Mouse (Mus musculus) MEL (cell line): ENCODE results near the gene Zfp536. TPM values are rescaled to one million over a fixed set of nuclear protein-coding genes. Genes with fewer than 3 reads are reported as not detected.

Experiments used
- DNase-seq: peaks from one replicate; pipeline ENCODE4 v3.0.0; 2011; ENCODE audit warnings: low read depth, low spot score
- H3K27ac ChIP-seq: 2 replicates; pipeline ENCODE4 v1.5.1; 2012; ENCODE audit warnings: low read depth, mild to moderate bottlenecking, control low read depth, low read length, moderate library complexity; ENCODE audit not compliant: control insufficient read depth
- H3K27me3 ChIP-seq, 2 experiments: fragments of 150-350 bp in 1 of 2; sonication (generic) in 1 of 2; 2 replicates each; pipeline ENCODE4 v1.6.1; 2012; ENCODE audit warnings: low read length in 2 of 2, mild to moderate bottlenecking in 2 of 2, improper control_type of control experiment in 1 of 2, moderate library complexity in 1 of 2; ENCODE audit not compliant: insufficient read depth in 2 of 2, control insufficient read depth in 1 of 2
- H3K36me3 ChIP-seq, 2 experiments: 2 replicates each; pipeline ENCODE4 v1.6.1; 2012 to 2014; ENCODE audit warnings: low read length in 2 of 2, improper control_type of control experiment in 1 of 2, inconsistent platforms in 1 of 2, mild to moderate bottlenecking in 1 of 2; ENCODE audit not compliant: insufficient read depth in 2 of 2, control insufficient read depth in 1 of 2
- H3K4me1 ChIP-seq, 2 experiments: fragments of 150-350 bp in 1 of 2; sonication (generic) in 1 of 2; 2 replicates each; pipeline ENCODE4 v1.6.1; 2012; ENCODE audit warnings: low read length in 2 of 2, improper control_type of control experiment in 1 of 2, mild to moderate bottlenecking in 1 of 2; ENCODE audit not compliant: insufficient read depth in 2 of 2, control insufficient read depth in 1 of 2
- H3K4me3 ChIP-seq, 2 experiments: fragments of 150-350 bp in 1 of 2; sonication (generic) in 1 of 2; 2 replicates each; pipeline ENCODE4 v1.5.1; 2012; ENCODE audit warnings: low read depth in 2 of 2, low read length in 2 of 2, mild to moderate bottlenecking in 2 of 2, moderate library complexity in 2 of 2, control low read depth in 1 of 2, improper control_type of control experiment in 1 of 2; ENCODE audit not compliant: control insufficient read depth in 1 of 2, insufficient read depth in 1 of 2
- H3K79me2 ChIP-seq: 2 replicates; pipeline ENCODE4 v1.6.1; 2012; ENCODE audit warnings: mild to moderate bottlenecking, low read length, moderate library complexity; ENCODE audit not compliant: control insufficient read depth, poor library complexity, insufficient read depth
- H3K9ac ChIP-seq: 2 replicates; pipeline ENCODE4 v1.6.1; 2012; ENCODE audit warnings: low read depth, mild to moderate bottlenecking, control low read depth, low read length, moderate library complexity; ENCODE audit not compliant: control insufficient read depth, poor library complexity, severe bottlenecking
- H3K9me3 ChIP-seq: fragments of 150-350 bp; sonication (generic); replicated peaks from 2 replicates; pipeline ENCODE4 v1.6.1; 2012; ENCODE audit warnings: mild to moderate bottlenecking, low read length, improper control_type of control experiment, moderate library complexity; ENCODE audit not compliant: insufficient read depth
- BHLHE40 ChIP-seq: IDR thresholded peaks from 2 replicates; pipeline ENCODE4 v1.6.1; 2012; ENCODE audit warnings: low read depth, mild to moderate bottlenecking, inconsistent platforms, low read length, improper control_type of control experiment, borderline replicate concordance
- CHD1 ChIP-seq: IDR thresholded peaks from 2 replicates; pipeline ENCODE4 v1.6.1; 2012; ENCODE audit warnings: low read depth, mild to moderate bottlenecking, inconsistent platforms, low read length, improper control_type of control experiment
- E2F4 ChIP-seq: IDR thresholded peaks from 2 replicates; pipeline ENCODE4 v1.6.1; 2011; ENCODE audit warnings: low read depth, low read length, improper control_type of control experiment, borderline replicate concordance
- EP300 ChIP-seq, 2 experiments: IDR thresholded peaks; 2 replicates each; pipeline ENCODE4 v1.6.1; 2011; ENCODE audit warnings: improper control_type of control experiment in 2 of 2, low read length in 2 of 2, low read depth in 1 of 2, mild to moderate bottlenecking in 1 of 2
- ETS1 ChIP-seq: IDR thresholded peaks from 2 replicates; pipeline ENCODE4 v1.6.1; 2012; ENCODE audit warnings: low read depth, mild to moderate bottlenecking, inconsistent platforms, low read length, improper control_type of control experiment, moderate library complexity
- GATA1 ChIP-seq: IDR thresholded peaks from 2 replicates; pipeline ENCODE4 v1.6.1; 2011; ENCODE audit warnings: low read depth, low read length, improper control_type of control experiment
- JUND ChIP-seq: IDR thresholded peaks from 2 replicates; pipeline ENCODE4 v1.6.1; 2011; ENCODE audit warnings: low read depth, mild to moderate bottlenecking, improper control_type of control experiment, low read length
- KAT2A ChIP-seq: conservative IDR thresholded peaks from 2 replicates; pipeline ENCODE4 v1.6.1; 2012; ENCODE audit warnings: low read depth, low read length, improper control_type of control experiment, inconsistent platforms
- MAFK ChIP-seq: IDR thresholded peaks from 2 replicates; pipeline ENCODE4 v1.6.1; 2011; ENCODE audit warnings: low read depth, mild to moderate bottlenecking, low read length, improper control_type of control experiment, borderline replicate concordance
- MAZ ChIP-seq: IDR thresholded peaks from 2 replicates; pipeline ENCODE4 v1.6.1; 2012; ENCODE audit warnings: low read depth, mild to moderate bottlenecking, inconsistent platforms, low read length, improper control_type of control experiment
- MEF2A ChIP-seq: IDR thresholded peaks from 2 replicates; pipeline ENCODE4 v1.6.1; 2014; ENCODE audit warnings: low read depth, mild to moderate bottlenecking, inconsistent platforms, low read length, improper control_type of control experiment; ENCODE audit not compliant: poor library complexity, insufficient replicate concordance, severe bottlenecking; ENCODE audit errors: extremely low read depth
- MXI1 ChIP-seq: IDR thresholded peaks from 2 replicates; pipeline ENCODE4 v1.6.1; 2011; ENCODE audit warnings: mild to moderate bottlenecking, low read depth, low read length, improper control_type of control experiment
- MYB ChIP-seq: IDR thresholded peaks from 2 replicates; pipeline ENCODE4 v1.6.1; 2011; ENCODE audit warnings: mild to moderate bottlenecking, low read depth, low read length, improper control_type of control experiment
- POLR2AphosphoS5 ChIP-seq: IDR thresholded peaks from 2 replicates; pipeline ENCODE4 v1.6.1; 2012; ENCODE audit warnings: low read depth, borderline replicate concordance, mild to moderate bottlenecking, inconsistent platforms, low read length, moderate library complexity, mixed read lengths
- RAD21 ChIP-seq: IDR thresholded peaks from 2 replicates; pipeline ENCODE4 v1.6.1; 2011; ENCODE audit warnings: mild to moderate bottlenecking, low read depth, low read length, improper control_type of control experiment
- TBP ChIP-seq: IDR thresholded peaks from 2 replicates; pipeline ENCODE4 v1.8.0; 2011; ENCODE audit warnings: low read depth, low read length, improper control_type of control experiment
- UBTF ChIP-seq: IDR thresholded peaks from 2 replicates; pipeline ENCODE4 v1.6.1; 2012; ENCODE audit warnings: low read depth, mild to moderate bottlenecking, inconsistent platforms, low read length, improper control_type of control experiment, moderate library complexity, borderline replicate concordance; ENCODE audit not compliant: insufficient read depth
- USF1 ChIP-seq: IDR thresholded peaks from 2 replicates; pipeline ENCODE4 v1.6.1; 2014; ENCODE audit warnings: low read depth, mild to moderate bottlenecking, inconsistent platforms, low read length, improper control_type of control experiment, moderate library complexity
- USF2 ChIP-seq, 2 experiments: IDR thresholded peaks; 2 replicates each; pipeline ENCODE4 v1.6.1; 2011 to 2012; ENCODE audit warnings: improper control_type of control experiment in 2 of 2, low read length in 2 of 2, borderline replicate concordance in 1 of 2, inconsistent platforms in 1 of 2, low read depth in 1 of 2, mild to moderate bottlenecking in 1 of 2; ENCODE audit not compliant: insufficient read depth in 1 of 2
- ZMIZ1 ChIP-seq: IDR thresholded peaks from 2 replicates; pipeline ENCODE4 v1.6.1; 2012; ENCODE audit warnings: low read depth, mild to moderate bottlenecking, inconsistent platforms, low read length, improper control_type of control experiment, moderate library complexity
- ZNF384 ChIP-seq: IDR thresholded peaks from 2 replicates; pipeline ENCODE4 v1.6.1; 2012; ENCODE audit warnings: low read depth, mild to moderate bottlenecking, inconsistent platforms, low read length, improper control_type of control experiment
- polyA plus RNA-seq, 2 experiments: library from polyadenylated mRNA; stranded (reverse) in 1 of 2; unstranded in 1 of 2; fragments of >175 nt in 1 of 2; fragments of >200 nt in 1 of 2; gene quantifications; 2 replicates each; pipeline versions ENCODE4 v1.2.1 to v1.2.4; 2012; ENCODE audit warnings: low replicate concordance in 2 of 2, low read depth in 1 of 2; ENCODE audit not compliant: insufficient read length in 2 of 2, insufficient read depth in 1 of 2, missing spikeins in 1 of 2
- total RNA-seq: library from RNA; depleted of rRNA; stranded (reverse); fragments of 300-350 nt; gene quantifications from 2 replicates; pipeline ENCODE4 v1.2.3, GENCODE M21; 2012

The Zfp536 gene
- total and polyA plus RNA-seq, 3 experiments = not detected

DNA sequence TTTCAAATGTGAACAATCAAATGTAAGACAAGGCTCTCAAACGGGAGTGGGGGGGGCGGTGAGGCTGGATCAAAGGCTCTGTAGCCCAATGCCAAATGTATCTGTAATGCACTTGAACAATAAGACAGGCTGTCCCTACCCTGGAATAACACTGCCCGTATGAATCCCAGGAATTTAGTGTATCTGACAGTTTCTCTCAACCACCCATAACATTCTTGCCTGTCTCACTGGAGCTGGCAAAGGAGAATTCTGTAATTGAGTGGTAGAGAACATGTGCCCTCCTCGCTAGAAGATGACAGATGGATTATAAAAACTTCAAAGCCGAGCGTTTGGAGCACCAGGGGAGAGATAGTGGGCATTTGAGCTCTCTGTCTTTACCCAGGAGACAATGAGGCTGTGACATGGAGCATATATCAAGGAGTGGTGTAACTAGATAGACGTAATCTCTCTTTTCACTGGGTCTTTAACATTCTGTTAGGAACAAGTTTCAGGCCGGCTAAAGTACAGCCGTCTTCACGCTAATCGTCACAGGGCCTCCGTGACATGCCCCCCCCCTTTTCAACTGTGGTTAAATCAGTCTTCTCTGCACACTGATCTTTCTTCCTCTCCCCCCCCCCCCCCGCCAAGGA lies 27.2 kb downstream of the Zfp536 start:
- Histone ChIP-seq H3K9ac (no peak overlapping the region), H3K27me3 (no peaks in the 10 kb centered on the region), H3K9me3 (no peaks in the 10 kb centered on the region), H3K4me1 (no peaks in the 10 kb centered on the region), H3K79me2 (no peaks in the 10 kb centered on the region), H3K4me3 (no peak overlapping the region), H3K36me3 (no peaks in the 10 kb centered on the region), H3K27ac (no peak overlapping the region)
- TF ChIP-seq UBTF = no peak
- no peak for TF ChIP-seq MAFK
- TF ChIP-seq KAT2A = no peak
- TF ChIP-seq MYB = no peak
- TF ChIP-seq POLR2AphosphoS5 = no peak
- TF ChIP-seq JUND = no peak
- no peak for TF ChIP-seq ZMIZ1
- no peak for TF ChIP-seq RAD21
- no peak for DNase-seq

DNA sequence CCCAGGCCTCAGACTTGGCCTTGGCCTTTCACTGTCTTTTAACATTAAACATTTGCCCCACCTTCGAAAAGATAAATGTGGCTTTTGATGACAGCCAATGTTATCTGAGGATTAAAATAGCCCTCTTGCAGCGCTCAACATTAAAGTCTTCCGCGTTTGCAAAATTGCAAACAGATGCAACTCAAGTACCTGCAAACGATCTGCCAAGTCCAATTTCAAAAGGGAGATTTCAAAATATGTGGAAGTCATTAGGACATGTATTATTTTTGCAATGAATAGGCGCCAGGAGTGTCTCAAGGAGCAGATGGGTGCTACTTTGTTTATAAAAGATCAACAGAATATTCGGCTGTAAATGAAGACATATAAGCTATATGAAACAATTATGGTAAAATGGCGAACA lies 30.1 kb downstream of the Zfp536 start:
- TF ChIP-seq ETS1 (no peak), RAD21 (no peak), MAFK (no peak), EP300 (IDR thresholded peaks at IDR 0.05; ENCODE audit: low read depth in 1 of 2, low read length in 2 of 2) (no peak), MAZ (no peak), MEF2A (no peak), E2F4 (no peak), TBP (no peak), USF2 (IDR thresholded peaks at IDR 0.05; ENCODE audit: borderline replicate concordance in 1 of 2, insufficient read depth in 1 of 2, low read depth in 1 of 2, low read length in 2 of 2) (no peak), CHD1 (no peak), MXI1 (no peak), ZNF384 (no peak), USF1 (no peak), BHLHE40 (no peak), POLR2AphosphoS5 (no peak), GATA1 (no peak)
- TF ChIP-seq, all 39 proteins: peak for 0
- Histone ChIP-seq H3K4me3 (no peak overlapping the region), H3K79me2 (no peaks in the 10 kb centered on the region), H3K9me3 (no peaks in the 10 kb centered on the region), H3K36me3 (no peaks in the 10 kb centered on the region), H3K4me1 (no peaks in the 10 kb centered on the region), H3K27me3 (no peaks in the 10 kb centered on the region), H3K27ac (no peak overlapping the region), H3K9ac (no peak overlapping the region)
- no peak for DNase-seq
